Mouse (Mus musculus) thymus, postnatal 4 days (tissue): ENCODE data around the gene Sik1.

ENCODE experiments used
- DNase-seq: peaks from one replicate; pipeline ENCODE4 v3.0.0; 2021

Sik1 gene

DNA sequence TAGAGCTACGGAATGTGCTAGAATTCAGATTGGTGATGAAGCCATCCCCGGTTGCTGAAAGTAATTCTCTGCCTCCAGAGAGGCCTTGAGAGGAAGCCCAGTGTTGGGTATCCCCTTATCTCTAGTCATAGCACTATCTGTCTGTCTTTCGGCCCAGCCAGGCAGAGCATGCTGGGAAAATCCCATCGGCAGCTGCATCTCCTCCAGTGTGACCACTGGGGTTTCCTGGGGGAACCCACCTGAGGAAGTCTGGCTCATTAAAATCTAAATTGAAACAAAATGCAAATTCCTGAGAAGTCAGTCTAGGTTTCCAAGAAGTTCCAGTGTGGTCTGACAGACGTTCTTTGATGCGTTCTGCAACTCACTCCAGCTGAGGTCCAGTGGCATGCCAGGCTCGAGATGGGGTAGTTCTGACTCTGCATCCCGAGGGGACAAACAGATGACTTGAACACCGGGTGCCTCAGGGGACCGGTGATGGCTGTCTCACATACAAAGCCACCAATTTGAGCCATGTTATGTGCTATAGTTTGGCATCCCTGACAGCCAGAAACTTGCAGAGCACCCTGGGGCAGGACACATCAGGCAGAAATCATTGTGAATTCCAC lies 19.8 kb upstream of the Sik1 start:
- peak; percentile 5 for DNase-seq

- DNase-seq = peak; percentile 2
Observed at GRCm38 (mm10) chr17:31874691-31875090, 19.1 kb upstream of the Sik1 start.

GRCm38 (mm10) chr17:31873973-31874372 lies 18.4 kb upstream of the Sik1 start:
- peak; percentile 6 for DNase-seq

DNA sequence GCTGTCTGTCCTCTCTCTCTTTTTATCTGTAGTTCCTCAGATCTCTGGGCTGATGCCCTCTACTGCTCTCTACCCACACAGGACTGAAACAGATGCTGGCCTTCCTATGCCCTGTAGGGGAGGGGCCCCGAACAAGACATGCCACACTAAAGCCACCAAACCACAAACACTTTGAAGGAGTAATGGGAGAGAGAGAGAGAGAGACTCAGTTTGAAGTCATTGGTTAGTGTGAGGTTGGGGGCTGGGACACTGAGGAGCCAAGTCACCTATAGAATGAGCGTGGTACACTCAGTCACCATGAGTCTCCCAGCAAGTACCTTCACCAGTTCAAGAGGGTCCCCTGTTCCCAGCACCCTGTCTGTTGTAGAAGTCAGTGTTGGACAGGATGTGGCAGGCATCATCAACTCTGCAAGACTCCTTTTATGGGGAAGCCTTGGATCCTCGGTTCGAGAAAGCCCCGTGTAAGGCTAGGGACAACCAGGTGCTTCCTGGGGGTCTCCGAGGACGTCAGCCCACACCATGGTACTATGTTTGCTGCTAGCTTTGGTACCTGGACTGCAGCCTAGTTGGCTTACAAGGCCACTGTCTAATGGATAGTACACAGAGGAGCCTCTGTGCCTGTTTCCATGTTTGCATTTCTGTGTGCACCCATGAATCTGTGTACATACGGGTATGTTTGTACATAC lies 17.7 kb upstream of the Sik1 start:
- DNase-seq = peak; percentile 12

DNA sequence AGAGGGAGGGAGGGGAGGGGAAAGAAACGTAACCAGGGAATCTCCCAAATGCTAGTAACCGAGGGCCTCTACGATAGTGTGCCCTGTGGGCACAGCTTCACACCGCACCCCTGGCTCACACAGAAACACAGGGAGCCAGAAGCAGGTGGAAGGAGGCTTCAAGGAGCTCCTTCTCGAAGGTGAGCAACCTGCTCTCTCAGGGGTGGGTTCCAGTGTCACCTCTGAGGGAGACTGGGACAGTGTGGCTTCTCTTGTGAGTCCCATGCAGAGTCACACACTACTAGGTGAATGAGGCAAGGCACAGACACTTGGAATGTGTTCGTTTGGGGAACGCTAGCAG lies 17.2 kb upstream of the Sik1 start:
- DNase-seq = no peak

- peak; percentile 22 for DNase-seq
Observed at GRCm38 (mm10) chr17:31871968-31872825, 16.6 kb upstream of the Sik1 start.

GRCm38 (mm10) chr17:31870931-31871421 lies 15.4 kb upstream of the Sik1 start:
- DNase-seq = peak; percentile 26

GRCm38 (mm10) chr17:31870446-31870845 lies 14.8 kb upstream of the Sik1 start:
- peak; percentile 2 for DNase-seq

DNA sequence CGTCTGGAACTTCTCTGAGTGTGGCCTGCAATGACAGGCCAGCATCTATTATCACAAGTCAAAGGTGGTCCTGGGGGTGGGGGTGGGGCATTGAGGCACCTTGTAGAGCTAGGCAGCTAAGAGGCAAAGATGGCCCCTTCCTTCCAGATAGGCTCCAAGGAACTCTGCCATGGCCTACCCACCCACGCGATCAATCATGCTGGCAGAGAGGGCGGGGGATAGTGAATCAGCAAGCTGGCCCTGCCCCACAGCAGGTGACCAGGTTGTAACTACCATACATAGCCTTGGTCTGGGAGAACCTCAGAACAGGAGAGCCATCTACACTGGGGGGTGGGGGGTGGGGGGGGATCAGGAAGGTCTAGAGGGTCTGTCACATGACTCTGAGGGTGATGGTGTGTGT lies 12.5 kb upstream of the Sik1 start:
- peak; percentile 4 for DNase-seq

GRCm38 (mm10) chr17:31867061-31867460 lies 11.5 kb upstream of the Sik1 start:
- peak; percentile 2 for DNase-seq

DNA sequence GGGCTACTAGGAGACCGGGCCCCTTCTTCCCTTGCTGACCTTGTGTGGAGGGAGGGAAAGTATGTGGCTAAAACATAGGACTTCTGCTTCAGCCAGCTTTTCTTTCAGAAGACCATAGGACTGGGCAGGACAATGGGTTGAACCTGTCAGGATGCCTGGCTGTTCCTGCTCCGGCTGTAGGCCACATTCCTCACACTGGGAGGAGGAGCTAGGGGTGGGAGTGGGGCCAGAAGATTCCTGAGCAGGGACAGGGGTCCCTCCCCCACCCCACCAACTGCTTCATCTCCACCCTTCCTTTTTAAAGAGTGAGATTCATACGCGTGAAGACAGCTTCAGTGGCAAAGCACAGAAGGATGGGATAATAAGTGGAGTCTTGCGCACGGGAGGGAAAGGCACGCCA lies 10.0 kb upstream of the Sik1 start:
- no peak for DNase-seq

GRCm38 (mm10) chr17:31864666-31865450 lies 9.3 kb upstream of the Sik1 start:
- peak; percentile 4 for DNase-seq

DNA sequence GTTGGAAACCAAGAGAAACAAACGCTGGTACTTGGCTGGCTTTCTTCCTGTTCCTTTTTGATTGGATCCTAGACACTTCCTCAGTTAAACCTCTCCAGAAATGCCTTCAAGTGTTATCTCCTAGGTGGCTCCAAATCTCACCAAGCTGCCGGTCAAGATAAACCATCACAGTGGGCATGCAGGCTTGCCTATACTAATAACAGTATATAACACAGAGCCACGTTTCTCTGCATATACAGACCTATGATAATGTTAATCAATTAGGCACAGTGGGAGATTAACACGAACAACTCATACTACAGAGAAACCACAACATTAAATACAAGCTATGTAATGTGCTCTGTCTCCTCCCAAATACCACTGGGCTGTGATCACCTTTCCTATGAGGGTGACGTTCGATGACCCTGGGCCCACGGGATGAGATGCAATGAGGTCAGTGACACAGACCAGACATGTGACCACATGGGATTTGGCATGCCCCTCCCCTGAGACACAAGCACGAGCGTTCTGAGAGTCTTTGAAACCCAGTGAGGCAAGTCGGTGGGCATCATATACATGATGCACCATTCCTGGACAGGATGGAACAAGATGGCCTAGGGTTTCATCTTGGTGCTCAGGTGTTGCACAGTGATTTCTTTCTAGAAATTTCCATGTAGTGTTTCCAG lies 7.7 kb upstream of the Sik1 start:
- peak; percentile 2 for DNase-seq

DNA sequence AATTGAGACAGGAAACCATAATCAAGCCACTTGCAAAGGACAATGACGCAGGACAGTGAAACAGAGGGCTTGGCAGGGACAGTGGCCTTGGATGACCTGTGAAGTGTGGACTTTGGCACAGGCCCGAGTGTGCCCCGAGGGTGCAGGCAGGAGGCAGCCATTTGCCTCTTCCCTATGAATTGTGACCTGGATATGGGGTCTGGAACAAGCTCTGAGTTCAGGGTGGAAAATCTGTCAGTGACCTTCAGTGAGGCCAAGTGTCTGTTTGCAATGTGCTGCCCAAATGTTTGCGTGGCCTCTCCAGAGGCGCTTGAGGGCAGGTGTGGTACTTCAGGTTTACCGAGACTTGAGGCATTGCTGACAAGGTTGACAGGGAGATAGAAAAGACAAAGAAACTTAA lies 6.5 kb upstream of the Sik1 start:
- peak; percentile 2 for DNase-seq

DNA sequence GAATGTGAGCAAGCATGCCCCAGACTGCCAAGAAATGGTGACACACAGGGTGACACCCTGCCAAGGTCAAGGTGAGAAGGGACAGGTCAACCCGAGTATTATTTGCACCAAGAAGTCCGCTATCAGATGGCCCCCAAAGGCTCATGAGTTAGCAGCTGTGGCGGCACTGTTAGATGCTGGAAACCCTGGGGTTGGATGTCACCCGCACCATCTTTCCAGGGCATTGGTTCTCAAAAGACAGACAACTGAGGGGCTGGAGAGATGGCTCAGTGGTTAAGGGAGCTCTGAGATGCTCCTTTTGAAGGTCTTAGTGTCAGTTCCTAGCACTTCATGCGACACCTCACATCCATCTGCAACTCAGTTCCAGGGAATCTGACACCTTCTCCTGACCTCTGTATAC lies 6.1 kb upstream of the Sik1 start:
- DNase-seq = no peak

- DNase-seq = no peak
Observed at GRCm38 (mm10) chr17:31860856-31861255, 5.3 kb upstream of the Sik1 start.

DNA sequence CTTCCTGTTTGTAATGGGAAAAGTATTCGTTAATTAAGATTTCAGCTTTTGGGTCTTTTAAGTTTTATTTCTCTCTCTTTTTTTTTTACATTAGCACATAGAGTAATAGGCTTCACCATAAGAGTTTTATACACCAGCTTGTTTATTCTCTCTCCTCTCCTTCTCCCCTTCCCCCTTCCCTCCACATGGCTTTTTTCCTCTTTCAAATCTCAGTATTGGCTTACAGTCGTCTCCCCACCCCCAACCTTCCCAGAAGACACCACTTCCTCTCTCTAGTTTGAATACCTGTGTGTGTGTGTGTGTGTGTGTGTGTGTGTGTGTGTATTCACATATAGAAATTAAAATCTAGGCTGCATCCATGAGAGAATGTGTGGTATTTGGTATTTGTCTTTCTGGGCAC lies 3.8 kb upstream of the Sik1 start:
- no peak for DNase-seq

DNA sequence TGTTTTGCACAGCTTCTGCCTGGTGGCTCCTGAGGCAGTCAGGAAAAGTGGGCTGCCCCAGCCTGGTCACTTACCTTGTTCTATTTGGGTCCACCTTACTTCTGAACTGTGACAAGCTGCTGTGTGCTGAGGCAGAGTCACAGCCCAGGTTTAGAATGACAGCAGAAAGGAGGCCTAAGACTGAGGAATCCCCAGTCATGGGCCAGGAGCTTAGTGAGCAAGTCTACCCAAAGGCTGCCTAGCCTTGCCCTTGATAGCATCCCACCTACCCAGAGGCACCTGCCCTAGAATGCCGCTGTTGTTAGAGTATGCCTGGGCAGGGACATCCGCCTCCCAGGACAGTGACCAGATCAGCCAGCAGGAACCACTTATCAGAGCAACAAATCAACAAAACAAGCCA lies 3.2 kb upstream of the Sik1 start:
- DNase-seq = no peak

DNA sequence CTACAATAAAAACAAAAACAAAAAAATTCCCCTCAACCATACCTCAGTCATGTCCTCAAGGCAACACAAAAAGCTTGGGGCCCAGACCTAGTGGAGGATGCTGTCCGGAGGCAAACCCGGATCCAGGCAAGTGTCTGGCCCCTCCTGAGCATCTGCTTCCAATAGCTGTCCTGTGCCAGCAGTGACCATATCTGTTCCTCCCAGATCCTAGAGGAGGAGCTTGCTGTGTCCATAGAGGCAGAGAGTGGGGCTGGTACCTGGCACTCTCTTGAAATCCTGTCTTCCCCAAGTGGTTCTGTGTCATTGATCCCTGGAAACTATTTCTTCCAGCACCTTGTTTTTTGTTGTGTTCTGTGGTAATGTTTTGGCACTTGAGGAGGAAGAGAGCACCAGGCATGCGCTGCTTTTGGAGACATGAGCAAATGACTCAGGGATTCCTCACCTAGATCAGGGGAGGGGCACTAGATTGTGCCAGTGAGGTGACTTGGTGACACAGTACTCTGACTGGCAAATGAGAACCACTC lies 2.4 kb upstream of the Sik1 start:
- DNase-seq = no peak

DNA sequence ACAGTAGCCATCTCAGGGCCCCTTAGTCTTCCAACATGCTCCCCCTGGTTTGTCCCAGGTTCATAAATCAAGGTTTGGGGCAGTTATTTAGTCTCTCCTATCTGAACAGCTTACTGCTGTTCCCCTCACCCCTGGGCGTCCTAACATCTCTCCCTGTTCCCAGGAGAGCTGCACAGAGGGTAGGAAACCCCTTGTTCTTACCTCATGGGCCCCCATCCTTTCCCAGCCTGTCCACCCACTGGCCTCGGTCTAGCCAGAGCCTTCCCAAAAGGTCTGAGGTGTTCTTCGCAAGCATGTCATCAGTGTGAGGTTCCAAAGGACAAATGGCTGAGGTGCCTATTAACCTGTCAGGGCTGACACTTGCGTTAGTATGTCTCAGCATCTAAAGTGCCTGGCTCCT lies 1.6 kb upstream of the Sik1 start:
- no peak for DNase-seq

GRCm38 (mm10) chr17:31856519-31857160 lies 1.0 kb upstream of the Sik1 start:
- peak; percentile 32 for DNase-seq
